Mouse (Mus musculus): ENCODE data around the gene Mbd3. TPM values are rescaled to one million over a fixed set of nuclear protein-coding genes. Genes with fewer than 3 reads are reported as not detected.
A peak's percentile ranks its signal among the peaks of the same experiment; 100 is the strongest.

Gene Mbd3
- total and polyA plus RNA-seq, 3 experiments, result 48.7 to 131 (median 67.0) TPM

- TF ChIP-seq KAT2A (IDR thresholded peaks at IDR 0.05; ENCODE audit: insufficient replicate concordance, low read length) (peak; percentile 98), POLR2AphosphoS2 (IDR thresholded peaks at IDR 0.05; ENCODE audit: low read depth, low read length) (no peak), JUN (IDR thresholded peaks at IDR 0.05; ENCODE audit: insufficient read depth, low read depth, low read length) (no peak)
Observed at GRCm38 (mm10) chr10:80433513-80434232, 34.3 kb upstream of the Mbd3 start, which contains the start of gene Tcf3 (continued).

DNA sequence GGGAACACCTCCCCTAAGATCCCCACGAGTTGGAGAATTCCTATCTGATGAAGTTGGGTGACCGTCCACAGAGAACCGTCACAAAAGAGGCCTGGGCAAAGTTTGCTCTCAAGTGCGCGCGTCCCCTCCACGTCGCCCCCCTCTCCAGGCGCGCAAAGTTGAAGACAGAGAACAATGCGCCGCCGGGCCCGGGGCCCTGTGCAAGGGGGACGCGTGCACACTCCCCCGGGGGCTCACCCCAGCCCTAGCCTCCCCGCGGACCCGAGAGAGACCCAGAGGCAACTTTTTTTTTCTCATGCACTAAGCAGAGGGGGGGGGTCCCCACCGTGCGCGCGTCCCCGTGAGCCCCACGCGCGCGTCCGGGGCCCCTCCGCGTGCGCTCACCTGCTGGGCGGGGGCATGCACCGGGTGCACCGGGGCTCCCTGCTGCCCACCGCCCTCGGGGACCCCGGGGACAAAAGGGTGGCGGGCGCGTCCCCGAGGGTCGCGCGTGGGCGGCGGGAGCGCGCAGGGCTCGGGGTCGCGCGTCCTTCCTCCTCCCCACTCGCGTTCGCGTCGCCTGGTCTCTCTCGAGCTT, 33.7 kb upstream of the Mbd3 start:
- H3K27ac ChIP-seq (ENCODE audit: insufficient read depth, low read depth), result peak overlapping the region; percentile 96
- peaks cover 30 to 55% of the 10 kb centered on the region in 2 experiments for H3K4me1 ChIP-seq (ENCODE audit: control insufficient read depth in 1 of 2, insufficient read depth in 2 of 2)
- H3K4me2 ChIP-seq (ENCODE audit: insufficient read depth, low read depth, poor library complexity, severe bottlenecking), result no peak overlapping the region; the same call in 1 of the 2 replicates
- in situ Hi-C loops (cut with MboI; ENCODE audit: low pct_ligation_motif_present, low pct_unique_long_range_greater_than_20kb, low sequenced_read_pairs) (loop anchor here (25.0 kb wide), 1 partner anchor 254 kb away; the partner anchor contains the start of gene Mknk2), dilution Hi-C loops (cut with MboI; ENCODE audit: extremely low pct_ligation_motif_present, extremely low pct_unique_long_range_greater_than_20kb, low sequenced_read_pairs) (no loop called here)
- peak overlapping the region; percentile 99 for H3K9ac ChIP-seq (ENCODE audit: insufficient read depth, low read depth)
- no peaks in the 10 kb centered on the region for H3K9me3 ChIP-seq (replicated peaks; ENCODE audit: low read length)
- peaks cover 47% of the 10 kb centered on the region for H3K79me2 ChIP-seq (replicated peaks; ENCODE audit: control insufficient read depth, extremely low read depth, insufficient read depth, poor library complexity, severe bottlenecking)
- H3K4me3 ChIP-seq (replicated peaks in 1 of 3; ENCODE audit: low read depth in 2 of 3, low read length in 2 of 3, poor library complexity in 1 of 3), result peak overlapping the region; percentile 97 to 99 (median 97)
- TF ChIP-seq MAX (IDR thresholded peaks at IDR 0.05; ENCODE audit: low read length) (no peak; the same call in 1 of the 2 replicates), BHLHE40 (IDR thresholded peaks at IDR 0.05; ENCODE audit: low read depth, low read length) (0 out of 2 replicates have a peak, but pooled peaks have one; percentile 13), ZNF384 (IDR thresholded peaks at IDR 0.05; ENCODE audit: low read depth, low read length) (peak; percentile 50; the same call in 1 of the 2 replicates), CHD2 (IDR thresholded peaks at IDR 0.05; ENCODE audit: low read length) (no peak), KAT2A (IDR thresholded peaks at IDR 0.05; ENCODE audit: insufficient replicate concordance, low read length) (no peak)
- no peak for DNase-seq (ENCODE audit: extremely low read depth)
- H3K36me3 ChIP-seq (replicated peaks in 1 of 2; ENCODE audit: control insufficient read depth in 1 of 2, insufficient read depth in 1 of 2, low read length in 1 of 2), result peaks cover 20 to 28% of the 10 kb centered on the region in 2 experiments
- no peaks in the 10 kb centered on the region for H3K27me3 ChIP-seq (replicated peaks)

GRCm38 (mm10) chr10:80432387-80432785, 33.0 kb upstream of the Mbd3 start:
- Histone ChIP-seq H3K27ac (ENCODE audit: insufficient read depth, low read depth) (peak overlapping the region; percentile 96), H3K9me3 (replicated peaks; ENCODE audit: low read length) (no peaks in the 10 kb centered on the region), H3K9ac (ENCODE audit: insufficient read depth, low read depth) (peak overlapping the region; percentile 99), H3K4me3 (replicated peaks in 1 of 3; ENCODE audit: low read depth in 2 of 3, low read length in 2 of 3, poor library complexity in 1 of 3) (peak overlapping the region; percentile 97 to 99 (median 97)), H3K4me2 (ENCODE audit: insufficient read depth, low read depth, poor library complexity, severe bottlenecking) (peak overlapping the region; percentile 82), H3K27me3 (replicated peaks) (no peaks in the 10 kb centered on the region), H3K4me1 (ENCODE audit: control insufficient read depth in 1 of 2, insufficient read depth in 2 of 2) (peaks cover 30 to 56% of the 10 kb centered on the region in 2 experiments), H3K79me2 (replicated peaks; ENCODE audit: control insufficient read depth, extremely low read depth, insufficient read depth, poor library complexity, severe bottlenecking) (peaks cover 52% of the 10 kb centered on the region), H3K36me3 (replicated peaks in 1 of 2; ENCODE audit: control insufficient read depth in 1 of 2, insufficient read depth in 1 of 2, low read length in 1 of 2) (peaks cover 26 to 34% of the 10 kb centered on the region in 2 experiments)
- no peak for DNase-seq (ENCODE audit: extremely low read depth)
- dilution Hi-C loops (cut with MboI; ENCODE audit: extremely low pct_ligation_motif_present, extremely low pct_unique_long_range_greater_than_20kb, low sequenced_read_pairs), result no loop called here
- in situ Hi-C loops (cut with MboI; ENCODE audit: low pct_ligation_motif_present, low pct_unique_long_range_greater_than_20kb, low sequenced_read_pairs), result loop anchor here (25.0 kb wide), 1 partner anchor 255 kb away; the partner anchor contains the start of gene Mknk2
- TF ChIP-seq RCOR1 (conservative IDR thresholded peaks at IDR 0.05; ENCODE audit: low read depth, low read length), result no peak
- TF ChIP-seq KAT2A (IDR thresholded peaks at IDR 0.05; ENCODE audit: insufficient replicate concordance, low read length), result no peak
- TF ChIP-seq SIN3A (IDR thresholded peaks at IDR 0.05; ENCODE audit: low read length), result no peak
- no peak for TF ChIP-seq GABPA (IDR thresholded peaks at IDR 0.05; ENCODE audit: insufficient replicate concordance, low read depth, low read length)
- TF ChIP-seq MYC (IDR thresholded peaks at IDR 0.05; ENCODE audit: low read depth, low read length), result no peak
- no peak for TF ChIP-seq USF1 (IDR thresholded peaks at IDR 0.05; ENCODE audit: low read depth, low read length)
- TF ChIP-seq UBTF (IDR thresholded peaks at IDR 0.05; ENCODE audit: low read depth, low read length), result no peak
- no peak for TF ChIP-seq ETS1 (conservative IDR thresholded peaks at IDR 0.05; ENCODE audit: low read depth, low read length)
- no peak for TF ChIP-seq MAX (IDR thresholded peaks at IDR 0.05; ENCODE audit: low read length)
- no peak for TF ChIP-seq PAX5 (IDR thresholded peaks at IDR 0.05; ENCODE audit: low read length)
- peak; percentile 53; the same call in 1 of the 2 replicates for TF ChIP-seq ZMIZ1 (IDR thresholded peaks at IDR 0.05; ENCODE audit: low read depth, low read length)
- TF ChIP-seq RAD21 (IDR thresholded peaks at IDR 0.05; ENCODE audit: low read depth, low read length), result no peak
- TF ChIP-seq MXI1 (IDR thresholded peaks at IDR 0.05; ENCODE audit: low read depth, low read length), result no peak
- 0 out of 2 replicates have a peak, but pooled peaks have one; percentile 9 for TF ChIP-seq TCF12 (IDR thresholded peaks at IDR 0.05; ENCODE audit: low read depth, low read length)
- TF ChIP-seq ZNF384 (IDR thresholded peaks at IDR 0.05; ENCODE audit: low read depth, low read length), result no peak
- TF ChIP-seq CHD1 (IDR thresholded peaks at IDR 0.05; ENCODE audit: low read depth, low read length), result peak; percentile 82; the same call in 1 of the 2 replicates
- no peak for TF ChIP-seq NRF1 (IDR thresholded peaks at IDR 0.05; ENCODE audit: low read depth, low read length)
- no peak for TF ChIP-seq E2F4 (IDR thresholded peaks at IDR 0.05; ENCODE audit: insufficient replicate concordance, low read depth, low read length)
- TF ChIP-seq ZKSCAN1 (IDR thresholded peaks at IDR 0.05; ENCODE audit: borderline replicate concordance, low read depth, low read length), result no peak
- no peak for TF ChIP-seq ELF1 (IDR thresholded peaks at IDR 0.05; ENCODE audit: low read depth, low read length)
- TF ChIP-seq IRF4 (IDR thresholded peaks at IDR 0.05; ENCODE audit: low read depth, low read length), result no peak
- TF ChIP-seq JUND (conservative IDR thresholded peaks at IDR 0.05; ENCODE audit: low read depth, low read length), result no peak
